In the genomic region with DNA sequence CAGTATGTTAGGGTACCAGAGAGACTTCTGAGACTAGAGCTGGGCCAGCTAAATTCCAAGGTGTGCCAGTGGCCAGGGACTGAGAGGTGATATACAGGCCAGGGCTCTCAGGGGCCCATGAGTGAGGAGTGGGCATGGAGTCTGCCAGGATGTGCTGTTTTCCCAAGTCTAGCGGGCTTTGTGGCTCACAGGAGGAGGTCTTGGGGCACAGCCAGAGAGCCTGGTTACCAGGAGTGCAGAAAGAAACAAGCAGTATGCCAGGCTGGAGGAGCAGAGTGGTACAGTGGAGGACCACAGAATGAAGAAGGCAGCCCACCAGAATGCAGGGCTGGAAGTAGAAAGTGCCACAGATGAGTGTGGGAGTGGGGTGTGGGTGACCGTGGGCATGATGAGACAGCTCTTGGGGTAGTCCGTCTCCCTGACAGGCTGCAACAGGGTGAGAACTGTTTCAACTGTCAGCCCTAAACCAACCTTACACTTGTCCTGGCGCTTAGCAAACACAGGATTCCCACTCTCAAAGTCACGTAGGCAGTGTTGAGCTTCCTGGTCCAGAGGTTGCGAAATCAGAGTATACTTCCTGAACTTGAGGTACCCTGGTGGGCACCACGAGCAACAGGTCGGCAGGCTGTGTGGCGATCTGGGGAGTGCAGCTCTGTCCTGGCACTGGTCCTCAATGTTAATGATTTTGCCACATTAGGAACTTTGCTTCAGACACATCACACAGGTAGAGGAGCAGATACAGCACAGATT, we compare ENCODE assay signal across 11 mouse cellular contexts. TPM values are rescaled to one million over a fixed set of nuclear protein-coding genes. Genes with fewer than 3 reads are reported as not detected.
DNase-seq lines count a peak whose midpoint lies in the region; ATAC-seq and TF ChIP-seq lines count a peak whose summit lies in the region.
"Had no signal": no experiment of that assay in that cellular context is flagged by ENCODE, and none has a peak within 500 bp of the region (broad histone marks: within the 10 kb centered on the region; RNA-seq: fewer than 3 reads in every experiment).

No protein-coding gene starts in this region.

- no peak overlapping the region for H3K27ac ChIP-seq in forebrain, embryonic 16.5 days (ENCODE audit: low read length)
- no peak overlapping the region for H3K27ac ChIP-seq in forebrain, embryonic 10.5 days
- no peak overlapping the region for H3K27ac ChIP-seq in liver, postnatal 0 days (ENCODE audit: low read depth)
- no peak overlapping the region for H3K27ac ChIP-seq in liver, embryonic 12.5 days
- H3K27ac ChIP-seq in hindbrain, embryonic 16.5 days (ENCODE audit: low read depth, low read length): no peak overlapping the region
- H3K27ac ChIP-seq: heart, adult 2 months; midbrain, embryonic 13.5 days had no signal

- H3K79me3 ChIP-seq in C2C12 (ENCODE audit: low read depth): no peaks in the 10 kb centered on the region

- TF ChIP-seq EP300 in liver, postnatal 0 days (IDR thresholded peaks at IDR 0.05; ENCODE audit: low read depth): no peak

- H3ac ChIP-seq in C2C12 (ENCODE audit: control insufficient read depth, insufficient read length, low read depth): no peak overlapping the region

- no peak overlapping the region for H3K4me2 ChIP-seq in forebrain, embryonic 16.5 days (ENCODE audit: low read length)
- no peak overlapping the region for H3K4me2 ChIP-seq in liver, postnatal 0 days (ENCODE audit: low read depth, low read length)
- no peak overlapping the region for H3K4me2 ChIP-seq in liver, embryonic 12.5 days
- H3K4me2 ChIP-seq in hindbrain, embryonic 16.5 days (ENCODE audit: low read length): no peak overlapping the region
- H3K4me2 ChIP-seq: midbrain, embryonic 13.5 days had no signal

- H3K9ac ChIP-seq in forebrain, embryonic 16.5 days (replicated peaks; ENCODE audit: low read depth, low read length): no peak overlapping the region
- H3K9ac ChIP-seq in liver, postnatal 0 days (replicated peaks): no peak overlapping the region
- H3K9ac ChIP-seq in liver, embryonic 12.5 days: no peak overlapping the region
- H3K9ac ChIP-seq in hindbrain, embryonic 16.5 days (ENCODE audit: low read depth, low read length): no peak overlapping the region
- H3K9ac ChIP-seq: midbrain, embryonic 13.5 days had no signal

- H3K36me3 ChIP-seq in forebrain, embryonic 16.5 days (ENCODE audit: control insufficient read depth, insufficient read depth): no peaks in the 10 kb centered on the region
- H3K36me3 ChIP-seq in forebrain, embryonic 10.5 days (replicated peaks): no peaks in the 10 kb centered on the region
- no peaks in the 10 kb centered on the region for H3K36me3 ChIP-seq in liver, postnatal 0 days (replicated peaks; ENCODE audit: insufficient read depth, low read length)
- no peaks in the 10 kb centered on the region for H3K36me3 ChIP-seq in liver, embryonic 12.5 days
- H3K36me3 ChIP-seq in C2C12 (ENCODE audit: control insufficient read depth, insufficient read depth): no peaks in the 10 kb centered on the region
- no peaks in the 10 kb centered on the region for H3K36me3 ChIP-seq in hindbrain, embryonic 16.5 days (ENCODE audit: control insufficient read depth, insufficient read depth, low read length)
- H3K36me3 ChIP-seq: midbrain, embryonic 13.5 days had no signal

- no peaks in the 10 kb centered on the region for H3K27me3 ChIP-seq in forebrain, embryonic 16.5 days (replicated peaks; ENCODE audit: control insufficient read depth, insufficient read depth, low read length)
- H3K27me3 ChIP-seq in forebrain, embryonic 10.5 days (ENCODE audit: poor library complexity, severe bottlenecking): no peaks in the 10 kb centered on the region
- no peaks in the 10 kb centered on the region for H3K27me3 ChIP-seq in liver, postnatal 0 days (ENCODE audit: insufficient read depth, low read length)
- H3K27me3 ChIP-seq in liver, embryonic 12.5 days (replicated peaks): 0 out of 2 replicates have a peak, but pooled peaks cover 11% of the 10 kb centered on the region
- H3K27me3 ChIP-seq in C2C12 (ENCODE audit: control insufficient read depth, insufficient read depth, insufficient read length): no peaks in the 10 kb centered on the region
- no peaks in the 10 kb centered on the region for H3K27me3 ChIP-seq in hindbrain, embryonic 16.5 days (replicated peaks; ENCODE audit: control insufficient read depth, insufficient read depth, low read length)
- H3K27me3 ChIP-seq: midbrain, embryonic 13.5 days had no signal

- no peaks in the 10 kb centered on the region for H3K79me2 ChIP-seq in C2C12 (ENCODE audit: control insufficient read depth, insufficient read depth)

- ATAC-seq in forebrain, embryonic 16.5 days: peak; percentile 76
- peak; percentile 35; the same call in 1 of the 2 replicates for ATAC-seq in liver, postnatal 0 days
- ATAC-seq in liver, embryonic 12.5 days: no peak
- ATAC-seq in hindbrain, embryonic 16.5 days: peak; percentile 83
- ATAC-seq: midbrain, embryonic 13.5 days had no signal

- H3K9me3 ChIP-seq in forebrain, embryonic 16.5 days (ENCODE audit: control insufficient read depth, low read length): no peaks in the 10 kb centered on the region
- no peaks in the 10 kb centered on the region for H3K9me3 ChIP-seq in forebrain, embryonic 10.5 days
- no peaks in the 10 kb centered on the region for H3K9me3 ChIP-seq in liver, postnatal 0 days (ENCODE audit: low read length)
- H3K9me3 ChIP-seq in liver, embryonic 12.5 days (replicated peaks): no peaks in the 10 kb centered on the region
- H3K9me3 ChIP-seq in hindbrain, embryonic 16.5 days (ENCODE audit: control insufficient read depth, low read length): peaks cover 2% of the 10 kb centered on the region; the same call in 1 of the 2 replicates
- H3K9me3 ChIP-seq: midbrain, embryonic 13.5 days had no signal

- no peak for DNase-seq in forebrain, embryonic 10.5 days (ENCODE audit: extremely low spot score, low spot score)
- no peak for DNase-seq in liver, postnatal 0 days
- no peak for DNase-seq in thymus, postnatal 0 days (ENCODE audit: low spot score)
- DNase-seq in frontal cortex, postnatal 14 days (ENCODE audit: low spot score in 2 of 2): no peak
- DNase-seq: heart, adult 2 months; kidney, postnatal 4 days had no signal

- peaks cover 4% of the 10 kb centered on the region; the same call in 1 of the 2 replicates for H3K4me1 ChIP-seq in forebrain, embryonic 16.5 days (replicated peaks; ENCODE audit: control insufficient read depth, insufficient read depth, low read length)
- H3K4me1 ChIP-seq in forebrain, embryonic 10.5 days: no peaks in the 10 kb centered on the region
- H3K4me1 ChIP-seq in liver, postnatal 0 days (ENCODE audit: insufficient read depth): peaks cover 7% of the 10 kb centered on the region
- no peaks in the 10 kb centered on the region for H3K4me1 ChIP-seq in liver, embryonic 12.5 days
- H3K4me1 ChIP-seq in hindbrain, embryonic 16.5 days (ENCODE audit: control insufficient read depth, insufficient read depth, low read depth, low read length): no peaks in the 10 kb centered on the region
- H3K4me1 ChIP-seq: midbrain, embryonic 13.5 days had no signal

- TF ChIP-seq CTCF in liver, postnatal 0 days (IDR thresholded peaks at IDR 0.05; ENCODE audit: low read depth): no peak
- no peak for TF ChIP-seq CTCF in C2C12 (IDR thresholded peaks at IDR 0.05; ENCODE audit: control insufficient read depth, insufficient read depth, insufficient read length)

- 78% methylated on average over 9 of the region's 9 CpGs for WGBS in forebrain, embryonic 16.5 days
- 89% methylated on average over 9 of the region's 9 CpGs for WGBS in forebrain, embryonic 10.5 days
- 40% methylated on average over 9 of the region's 9 CpGs for WGBS in liver, postnatal 0 days (ENCODE audit: insufficient replicate concordance)
- WGBS in liver, embryonic 12.5 days (ENCODE audit: insufficient replicate concordance): 49% methylated on average over 9 of the region's 9 CpGs
- 81% methylated on average over 9 of the region's 9 CpGs for WGBS in hindbrain, embryonic 16.5 days

- H3K4me3 ChIP-seq in forebrain, embryonic 16.5 days (replicated peaks; ENCODE audit: low read length): no peak overlapping the region
- no peak overlapping the region for H3K4me3 ChIP-seq in forebrain, embryonic 10.5 days
- no peak overlapping the region for H3K4me3 ChIP-seq in liver, postnatal 0 days (ENCODE audit: low read depth, low read length)
- H3K4me3 ChIP-seq in liver, embryonic 12.5 days: no peak overlapping the region
- no peak overlapping the region for H3K4me3 ChIP-seq in C2C12 (ENCODE audit: insufficient read depth, poor library complexity, severe bottlenecking)
- no peak overlapping the region for H3K4me3 ChIP-seq in hindbrain, embryonic 16.5 days (ENCODE audit: low read length)
- H3K4me3 ChIP-seq: heart, adult 2 months; midbrain, embryonic 13.5 days had no signal

TF ChIP-seq in C2C12, 6 proteins besides CTCF, POLR2A, EP300 and RAD21:
- TF ChIP-seq MYOG (IDR thresholded peaks at IDR 0.05; ENCODE audit: control insufficient read depth, extremely low read depth, insufficient read length) (no peak), CEBPB (IDR thresholded peaks at IDR 0.05; ENCODE audit: low read depth) (peak; percentile 38), MAX (IDR thresholded peaks at IDR 0.05) (no peak)
TF ChIP-seq in C2C12: peak in this region for 1.

RNA-seq across cellular contexts. Expression of a gene that starts 11.8 kb away (rescaled TPM):
- polyA plus RNA-seq in forebrain, embryonic 16.5 days (2015; fragmentation: Nextera tagmentation; extraction: Ambion mirVana): 2.6 and 4.5 TPM in 2 replicates
- 1.6 and 2.1 TPM in 2 replicates for polyA plus RNA-seq in forebrain, embryonic 10.5 days (2016; fragmentation: Nextera tagmentation; extraction: Ambion mirVana)
- polyA plus RNA-seq in liver, postnatal 0 days (2015; fragmentation: Nextera tagmentation; extraction: Ambion mirVana): 0.22 and 0.24 TPM in 2 replicates
- polyA plus RNA-seq in liver, embryonic 12.5 days (2016; fragmentation: Nextera tagmentation; extraction: Ambion mirVana): 0.11 and 0.15 TPM in 2 replicates
- 3.9 TPM for polyA plus RNA-seq in C2C12 (2012; fragmentation: generic; extraction: Trizol)
- 7.8 and 8.1 TPM in 2 replicates for polyA plus RNA-seq in hindbrain, embryonic 16.5 days (2015; fragmentation: Nextera tagmentation; extraction: Ambion mirVana)
- polyA plus RNA-seq in thymus, postnatal 0 days (2015; fragmentation: Nextera tagmentation; extraction: Ambion mirVana): 8.5 and 9.4 TPM in 2 replicates

RNA-seq across cellular contexts. Expression of a gene that starts 54.3 kb away (rescaled TPM):
- 2.9 and 3.3 TPM in 2 replicates for polyA plus RNA-seq in forebrain, embryonic 16.5 days (2015; fragmentation: Nextera tagmentation; extraction: Ambion mirVana)
- polyA plus RNA-seq in forebrain, embryonic 10.5 days (2016; fragmentation: Nextera tagmentation; extraction: Ambion mirVana): 1.4 and 1.8 TPM in 2 replicates
- 0.51 and 0.60 TPM in 2 replicates for polyA plus RNA-seq in liver, postnatal 0 days (2015; fragmentation: Nextera tagmentation; extraction: Ambion mirVana)
- polyA plus RNA-seq in liver, embryonic 12.5 days (2016; fragmentation: Nextera tagmentation; extraction: Ambion mirVana): 1.0 and 1.7 TPM in 2 replicates
- polyA plus RNA-seq in C2C12 (2012; fragmentation: generic; extraction: Trizol): 4.7 TPM
- 5.8 and 6.4 TPM in 2 replicates for polyA plus RNA-seq in hindbrain, embryonic 16.5 days (2015; fragmentation: Nextera tagmentation; extraction: Ambion mirVana)
- polyA plus RNA-seq in thymus, postnatal 0 days (2015; fragmentation: Nextera tagmentation; extraction: Ambion mirVana): 1.2 and 1.3 TPM in 2 replicates
